Mouse (Mus musculus) neural tube, embryonic 10.5 days (tissue): ENCODE results near the gene Phpt1.
A peak's percentile ranks its signal among the peaks of the same experiment; 100 is the strongest.
"Not testable (repeated sequence)": the region's sequence is repeated elsewhere in the genome, so short reads cannot be mapped to it uniquely, and the experiment has no call there.

Experiments
- DNase-seq: peaks from one replicate; pipeline ENCODE4 v3.0.0-alpha.2; 2017; ENCODE audit warnings: low spot score; ENCODE audit errors: extremely low spot score

Phpt1 gene

DNA sequence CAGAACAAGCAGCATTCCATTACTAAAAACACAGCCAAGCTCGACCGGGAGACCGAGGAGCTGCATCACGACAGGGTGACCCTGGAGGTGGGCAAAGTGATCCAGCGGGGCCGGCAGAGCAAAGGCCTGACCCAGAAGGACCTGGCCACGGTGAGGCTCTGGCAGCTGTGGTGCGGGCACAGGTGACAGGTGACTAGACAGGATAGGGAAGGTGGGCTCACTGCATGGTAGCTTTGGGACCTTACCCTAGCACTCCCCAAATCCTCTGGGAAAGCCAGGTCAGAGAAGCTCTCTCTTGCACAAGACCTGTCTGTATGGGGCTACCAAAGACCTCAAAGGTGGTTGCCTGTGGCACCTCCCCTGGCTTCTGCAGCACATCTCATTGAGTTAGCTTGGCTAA is 14.5 kb downstream of the Phpt1 start:
- no peak for DNase-seq

DNA sequence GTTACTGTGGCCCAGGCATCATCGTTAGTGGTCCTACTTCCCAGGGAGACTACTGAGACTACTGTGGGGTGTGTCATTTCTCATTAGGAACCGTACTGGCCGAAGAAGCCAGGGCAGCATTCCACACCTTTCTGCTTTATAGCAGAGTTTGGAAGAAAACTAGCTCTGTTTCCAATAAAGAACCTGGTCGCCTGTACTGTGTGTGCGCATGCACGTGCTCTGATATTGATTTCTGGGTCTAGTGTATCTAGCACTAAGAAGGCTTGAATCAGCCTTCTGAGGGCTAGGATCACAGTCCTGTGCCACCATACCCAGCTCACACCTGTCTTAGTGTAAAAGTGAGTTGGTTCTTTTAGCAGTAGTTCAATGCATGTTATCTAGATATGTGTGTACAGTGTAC is 16.2 kb downstream of the Phpt1 start:
- no peak for DNase-seq

DNA sequence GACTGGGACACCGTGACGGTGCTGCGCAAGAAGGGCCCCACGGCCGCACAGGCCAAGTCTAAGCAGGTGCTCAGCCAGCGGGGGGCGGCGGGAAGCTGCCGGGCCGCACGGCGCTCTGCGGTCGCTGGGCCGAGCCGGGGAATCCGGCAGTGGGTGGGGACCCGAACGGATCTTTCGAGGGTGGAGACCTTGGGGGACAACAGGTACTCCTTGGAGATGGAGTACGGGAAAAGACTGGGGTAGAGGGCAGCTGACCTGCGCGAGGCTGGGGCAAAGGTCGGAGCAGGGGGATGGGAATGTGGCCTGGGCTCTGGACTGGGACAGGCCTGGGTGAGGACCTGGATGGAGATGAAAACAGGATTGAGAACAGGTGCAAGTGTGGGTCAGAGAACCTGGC is 17.1 kb downstream of the Phpt1 start:
- no peak for DNase-seq

DNA sequence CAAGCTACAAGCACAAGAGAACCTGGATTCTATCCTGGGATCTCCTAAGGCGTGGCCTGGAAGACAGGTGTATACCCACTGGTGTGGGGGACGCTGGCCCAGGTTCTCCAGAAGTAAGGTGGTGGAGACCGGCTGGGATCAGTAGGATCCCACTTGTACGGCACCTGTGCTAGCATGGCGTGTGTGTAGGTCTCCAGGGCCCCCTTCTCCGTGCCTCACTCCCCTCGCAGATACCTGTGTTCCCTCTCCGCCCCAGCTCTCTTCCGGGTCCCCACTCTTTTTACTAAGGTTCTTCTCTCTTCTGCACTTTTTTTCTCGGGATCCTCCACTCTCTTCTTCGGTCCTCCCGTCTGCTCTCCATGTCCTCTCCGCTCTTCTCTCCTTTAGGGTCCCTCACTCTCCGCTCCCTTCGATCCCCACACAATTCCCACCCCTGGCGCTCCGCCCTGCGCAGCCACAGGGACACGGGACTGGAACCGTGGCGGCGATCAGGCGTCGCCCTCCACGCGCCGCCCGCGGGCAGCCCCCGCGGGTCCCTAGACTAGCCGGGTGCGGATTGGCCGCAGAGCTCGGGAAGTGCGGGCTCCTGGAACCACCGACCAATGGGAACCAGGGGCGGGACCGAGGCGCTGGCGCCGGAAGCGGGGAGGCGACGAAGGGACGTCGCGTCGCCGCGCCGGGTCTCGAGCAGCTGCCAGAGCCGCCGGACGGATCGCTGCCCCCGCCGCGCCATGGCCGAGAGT is 17.6 kb downstream of the Phpt1 start, which contains the start of gene Edf1:
Edf1 (plus strand) TSS at position 627 of the 743 bp plus-strand sequence.
- DNase-seq = peak; percentile 92

DNA sequence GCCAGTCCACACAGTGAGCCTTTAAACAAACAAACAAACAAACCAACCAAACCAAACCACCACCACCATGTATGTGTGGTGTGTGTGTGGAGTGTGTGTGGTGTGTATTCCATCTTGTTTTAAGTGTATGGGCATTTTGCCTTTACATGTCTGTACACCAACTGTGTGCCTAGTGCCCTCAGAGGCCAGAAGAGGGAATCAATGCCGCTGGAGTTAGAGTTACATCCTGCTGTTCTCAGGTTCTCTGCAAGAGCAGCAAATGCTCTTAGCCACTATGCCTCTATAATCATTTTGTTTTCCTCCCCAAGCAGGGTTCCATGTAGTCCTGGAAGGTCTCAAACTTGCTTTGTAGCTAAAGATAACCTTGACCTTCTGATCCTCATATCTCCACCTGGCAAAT is 18.7 kb downstream of the Phpt1 start:
- DNase-seq = no peak

DNA sequence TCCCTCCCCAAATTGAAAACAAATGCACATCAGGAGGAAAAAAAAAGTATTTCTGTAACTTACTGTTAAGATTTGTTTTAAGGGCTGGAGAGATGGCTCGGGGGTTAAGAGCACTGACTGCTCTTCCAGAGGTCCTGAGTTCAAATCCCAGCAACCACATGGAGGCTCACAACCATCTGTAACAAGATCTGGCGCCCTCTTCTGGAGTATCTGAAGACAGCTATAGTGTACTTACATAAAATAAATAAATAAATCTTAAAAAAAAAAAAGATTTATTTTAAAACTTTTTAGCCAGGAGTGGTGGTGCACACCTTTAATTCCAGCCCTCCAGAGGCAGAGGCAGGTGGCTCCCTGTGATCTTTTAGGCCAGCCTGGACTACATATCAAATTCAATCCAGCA is 19.5 kb downstream of the Phpt1 start:
- not testable (repeated sequence) for DNase-seq

DNA sequence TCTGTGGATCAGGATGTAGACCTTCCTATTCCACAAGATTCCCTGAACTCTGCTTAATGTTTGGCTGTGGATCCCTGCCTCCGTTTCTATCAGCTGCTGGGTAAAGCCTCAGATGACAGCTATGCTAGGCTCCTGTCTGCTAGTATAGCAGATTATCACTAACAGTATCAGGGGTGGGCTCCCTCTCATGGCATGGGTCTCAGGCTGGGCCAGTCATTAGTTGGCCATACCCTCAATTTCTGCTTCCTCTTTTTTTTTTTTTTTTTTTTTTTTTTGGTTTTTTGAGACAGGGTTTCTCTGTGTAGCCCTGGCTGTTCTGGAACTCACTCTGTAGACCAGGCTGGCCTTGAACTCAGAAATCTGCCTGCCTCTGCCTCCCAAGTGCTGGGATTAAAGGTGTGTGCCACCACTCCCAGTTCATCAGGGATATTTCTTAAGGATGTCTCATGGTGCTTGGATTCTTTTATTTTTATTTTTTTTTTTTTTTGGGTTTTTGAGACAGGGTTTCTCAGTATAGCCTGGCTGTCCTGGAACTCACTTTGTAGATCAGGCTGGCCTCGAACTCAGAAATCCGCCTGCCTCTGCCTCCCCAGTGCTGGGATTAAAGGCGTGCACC is 21.7 kb downstream of the Phpt1 start:
- not testable (repeated sequence) for DNase-seq

DNA sequence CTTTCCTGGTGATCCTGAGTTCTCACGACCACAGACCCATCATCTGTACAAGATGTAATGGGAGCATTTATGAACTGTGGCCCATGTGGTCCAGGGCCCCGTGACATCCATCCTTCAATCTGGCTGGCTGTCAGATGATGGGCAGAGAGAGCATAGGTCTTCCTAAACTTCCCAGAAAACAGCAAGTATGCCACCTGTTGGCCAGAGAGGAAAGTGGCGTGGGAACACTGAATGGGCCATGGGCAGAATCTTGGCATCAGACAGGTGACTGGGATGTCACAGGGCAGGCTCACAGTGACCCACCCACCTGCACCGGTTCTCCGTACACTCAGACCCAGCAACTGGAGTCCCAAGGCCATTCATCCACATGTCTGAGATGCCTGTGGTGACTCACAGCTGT is 23.8 kb downstream of the Phpt1 start:
- DNase-seq = no peak

DNA sequence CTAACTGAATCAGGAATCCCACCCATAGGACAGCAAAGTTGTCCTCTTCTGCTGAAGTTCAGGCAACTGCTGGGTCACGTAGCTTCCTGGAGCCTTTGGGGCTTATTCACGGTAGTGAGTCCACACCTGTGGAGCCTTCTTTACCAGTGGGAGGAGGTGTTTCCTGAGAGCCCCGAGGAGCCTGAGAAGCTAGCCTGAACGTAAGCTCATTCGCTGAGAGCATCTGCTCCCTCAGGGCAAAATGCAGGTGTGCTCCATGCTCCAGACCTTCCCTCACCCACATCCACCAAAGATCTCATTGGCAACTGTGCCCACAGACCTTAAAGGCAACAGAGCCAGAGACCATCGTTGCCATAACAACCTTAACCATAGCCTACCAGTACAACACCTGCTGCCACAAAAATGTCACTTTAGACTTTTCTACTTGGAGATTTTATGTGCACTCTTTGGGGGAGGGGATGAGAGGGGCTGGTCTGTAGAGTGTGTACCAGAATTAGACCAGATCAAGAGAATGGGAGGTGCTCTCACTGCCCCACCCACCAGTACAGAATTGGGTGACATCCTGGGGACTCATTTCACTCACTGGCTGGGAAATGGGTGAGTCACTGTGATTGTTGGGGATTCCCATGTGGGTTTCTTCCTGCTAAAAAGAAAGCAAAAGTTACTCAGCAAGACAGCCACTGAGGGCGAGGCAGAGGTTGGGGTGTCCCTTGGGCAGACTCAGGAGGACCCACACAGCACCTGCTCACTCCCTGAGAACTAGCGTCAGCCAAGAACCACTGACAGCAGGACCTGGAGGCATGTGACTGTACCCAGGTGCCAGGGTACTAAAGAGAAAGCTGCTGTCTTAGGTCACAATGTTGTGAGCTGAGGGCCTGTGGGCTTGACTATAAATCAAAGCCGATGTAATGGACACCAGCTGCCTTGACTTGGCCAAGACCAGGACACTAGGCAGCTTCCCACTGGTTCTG is 25.7 kb downstream of the Phpt1 start:
- DNase-seq = no peak

DNA sequence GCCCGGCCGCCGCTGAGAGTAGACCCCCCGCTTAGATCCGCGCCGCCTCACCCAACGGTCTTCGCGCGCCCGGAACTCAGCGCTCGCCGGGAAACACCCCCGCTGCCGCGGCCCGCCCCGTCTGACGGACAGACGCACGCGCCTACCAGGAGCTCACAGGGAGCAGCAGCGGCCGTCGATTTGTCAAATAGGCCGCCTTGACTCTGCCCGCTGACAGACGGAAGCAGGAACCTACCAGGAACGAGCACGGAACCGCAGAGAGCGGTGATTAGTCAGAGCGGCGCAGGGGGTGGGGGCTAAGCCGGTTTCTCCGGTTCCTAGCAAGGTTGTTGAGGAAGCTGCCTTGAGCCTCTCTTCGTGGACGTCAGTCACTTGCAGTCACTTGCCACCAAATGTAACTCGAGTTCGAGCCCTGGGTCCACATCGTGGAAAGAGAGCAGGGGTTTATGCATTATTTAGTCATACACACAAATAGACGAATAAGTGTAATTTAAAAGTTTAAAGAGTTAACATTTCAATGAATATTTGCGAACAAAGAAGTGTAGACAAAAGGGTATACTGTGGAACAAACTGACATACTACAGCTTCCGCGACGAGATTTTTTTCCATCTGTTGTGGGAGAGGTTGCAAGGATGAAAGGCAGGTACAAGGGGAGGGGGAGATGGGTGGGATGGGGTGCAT is 28.1 kb downstream of the Phpt1 start, which contains the start of gene Traf2:
Traf2 (minus strand) TSS at position 130 of the 681 bp plus-strand sequence.
- DNase-seq = peak; percentile 96

DNA sequence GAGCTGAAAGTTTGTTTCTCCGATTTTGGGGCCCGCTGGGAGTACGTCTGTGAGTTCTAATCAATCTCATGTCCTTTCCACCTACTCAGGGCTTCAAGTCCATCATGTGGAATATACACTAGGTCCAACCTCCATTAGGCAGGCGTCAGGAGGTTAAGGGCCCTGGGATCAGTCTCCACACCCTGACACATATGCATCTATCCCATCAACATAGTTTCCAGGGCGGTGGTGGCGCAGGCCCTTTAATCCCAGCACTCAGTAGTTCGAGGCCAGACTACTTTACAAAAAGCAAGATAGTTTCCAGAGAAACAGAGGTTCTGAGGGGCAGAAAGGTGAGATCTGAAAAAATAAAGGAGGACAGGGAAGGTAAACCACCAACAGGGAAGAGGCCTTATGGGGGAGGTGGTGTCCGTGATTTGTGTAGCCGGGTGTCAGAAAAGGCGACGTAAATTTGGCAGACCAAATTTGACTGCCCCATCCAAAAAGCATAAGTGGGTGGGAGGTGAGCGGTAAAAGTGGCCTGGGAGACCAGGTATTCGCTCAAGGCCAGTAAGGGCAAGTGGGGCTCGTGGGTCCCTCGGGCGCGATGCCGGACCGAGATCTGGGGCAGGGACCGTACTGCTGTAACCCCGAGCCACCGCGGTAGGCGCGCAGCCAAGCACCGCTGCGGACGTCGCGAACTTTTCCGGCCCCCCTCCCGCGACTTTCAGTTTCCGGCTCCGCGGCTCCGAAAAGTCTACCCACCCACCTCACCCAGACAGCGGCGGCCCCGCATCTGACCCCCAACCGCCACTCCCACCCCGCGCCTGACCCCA is 28.8 kb downstream of the Phpt1 start:
- no peak for DNase-seq

DNA sequence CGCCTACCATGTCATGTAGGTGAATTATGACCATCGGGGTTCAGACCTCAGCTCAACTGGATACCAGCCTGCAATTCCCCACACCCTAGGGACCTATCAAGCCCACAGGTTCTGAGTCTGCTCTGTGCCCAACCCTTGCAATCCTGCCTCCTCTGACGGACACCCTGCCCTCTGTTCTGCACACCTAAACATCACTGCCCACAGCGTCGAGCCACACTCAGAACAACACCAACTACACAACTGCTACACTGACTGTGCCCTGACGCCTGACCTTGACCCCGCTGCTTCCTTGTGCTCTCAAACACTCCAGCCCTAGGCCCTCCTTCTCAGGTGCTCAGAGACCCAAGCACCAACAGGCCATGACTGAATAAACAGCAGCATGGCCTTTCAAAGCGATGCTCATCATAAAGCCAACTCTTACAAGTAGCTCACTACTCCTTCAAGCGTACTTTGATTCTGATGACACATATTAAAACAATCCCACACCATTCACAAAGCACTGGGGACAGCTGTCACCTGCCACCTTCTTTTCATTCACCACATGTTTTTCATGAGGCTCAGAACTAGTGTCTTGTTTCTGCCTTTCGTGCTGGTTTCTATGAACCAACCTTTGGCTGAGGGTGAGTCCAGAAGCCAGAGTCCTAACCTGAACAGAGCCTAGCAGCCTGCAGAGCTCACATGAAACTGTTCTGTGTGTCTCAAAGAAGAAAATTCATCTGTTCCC is 33.2 kb downstream of the Phpt1 start:
- DNase-seq = no peak

DNA sequence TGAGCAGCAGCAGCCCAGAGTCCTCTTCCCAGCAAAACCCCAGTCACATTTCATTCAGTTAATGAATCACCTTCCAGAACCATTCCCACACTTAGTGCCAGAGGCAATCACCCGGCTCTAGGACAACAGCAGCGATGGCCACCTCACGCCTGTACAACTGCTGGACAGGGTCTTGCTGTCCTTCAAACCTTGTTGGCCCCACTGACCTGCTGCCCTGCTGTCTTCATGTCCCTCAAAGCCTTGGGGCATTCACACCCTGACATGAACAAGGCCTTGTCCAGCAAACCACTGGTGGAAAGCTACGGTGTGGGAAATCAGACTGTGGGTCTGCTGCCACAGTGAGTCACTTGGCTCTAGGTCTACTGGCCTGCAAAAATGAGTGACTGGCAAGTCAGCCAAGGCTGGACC is 34.5 kb downstream of the Phpt1 start:
- DNase-seq = no peak

DNA sequence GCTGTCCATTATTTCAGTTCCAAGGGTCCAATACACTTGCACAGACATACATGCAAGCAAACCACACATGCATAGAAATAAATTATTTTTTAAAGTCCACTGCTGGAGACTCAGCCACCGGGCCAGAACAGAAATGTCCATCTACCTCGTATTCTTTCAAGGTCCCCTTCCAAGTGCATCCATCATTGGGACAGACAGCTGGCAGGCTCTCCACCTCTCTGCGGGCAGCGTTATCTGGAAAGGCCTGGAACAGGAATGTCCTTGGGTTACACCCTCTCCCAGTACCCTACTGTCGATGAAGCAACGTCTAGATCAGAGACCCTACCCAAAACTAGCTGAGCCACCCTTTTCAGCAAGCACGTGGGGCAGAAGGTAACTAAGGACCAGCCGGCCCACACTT is 38.5 kb downstream of the Phpt1 start:
- no peak for DNase-seq

DNA sequence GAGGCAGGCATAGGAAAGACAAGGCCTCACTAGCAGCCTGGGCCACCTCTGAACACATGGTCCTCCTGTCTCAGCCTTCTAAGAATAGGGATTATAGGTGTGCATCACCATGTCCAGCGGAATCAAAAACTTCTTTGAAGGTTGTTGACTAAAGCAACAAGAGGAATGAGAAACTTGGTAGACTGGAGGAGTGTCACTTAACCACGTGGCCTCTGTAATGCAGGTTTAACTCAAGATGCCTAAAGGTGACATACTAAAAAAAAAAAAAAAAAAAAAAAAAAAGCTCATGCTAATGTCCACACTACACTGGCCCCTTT is 40.2 kb downstream of the Phpt1 start:
- DNase-seq = no peak

DNA sequence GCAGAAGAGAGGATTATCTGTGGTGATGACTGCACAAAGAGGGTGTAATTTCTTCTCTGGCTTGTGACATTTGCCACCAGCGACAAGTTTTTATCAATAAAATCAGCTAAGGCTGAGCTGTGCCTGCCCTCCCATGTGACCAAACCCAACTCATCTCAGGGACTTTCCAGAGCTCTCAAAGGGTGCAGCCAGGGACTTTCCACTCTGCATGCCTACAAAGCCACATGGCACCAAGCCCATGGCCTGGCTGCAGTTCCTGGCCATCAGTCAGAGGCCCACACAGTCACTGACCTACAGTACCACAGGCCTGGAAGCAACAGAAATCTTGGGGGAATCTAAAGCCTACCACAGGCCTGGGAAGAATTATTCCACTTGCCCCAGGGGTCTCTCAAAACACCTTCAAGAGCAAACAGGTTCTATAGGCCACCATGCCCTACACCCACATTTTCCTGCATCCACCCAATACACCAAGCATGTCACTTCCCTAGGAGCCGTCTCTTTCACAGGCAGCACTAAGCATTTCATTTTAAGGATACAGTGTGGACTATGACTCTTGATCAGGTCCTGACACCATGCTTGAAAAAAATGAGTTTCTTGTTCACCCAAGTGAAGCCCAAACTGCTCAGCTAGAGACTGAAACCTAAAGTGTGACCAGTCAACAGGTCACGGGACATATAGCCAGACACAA is 40.7 kb downstream of the Phpt1 start:
- DNase-seq = no peak

DNA sequence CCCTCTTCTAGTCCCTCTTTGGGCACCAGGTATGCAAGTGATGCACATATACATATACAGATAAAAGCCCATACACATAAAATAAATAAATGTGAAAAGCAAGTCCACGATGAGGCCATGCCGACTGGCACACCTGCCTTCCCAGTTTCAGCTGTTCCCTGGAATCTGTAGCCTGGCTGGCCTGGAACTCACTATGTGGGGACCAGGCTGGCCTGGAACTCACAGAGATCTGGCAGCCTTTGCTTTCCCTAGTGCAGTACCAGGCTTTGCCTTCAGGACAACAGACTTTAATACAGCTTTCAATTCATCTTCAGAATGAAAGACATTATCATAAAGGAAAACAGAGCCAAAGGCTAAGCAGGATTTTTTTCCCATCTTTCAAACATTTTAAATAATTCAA is 41.3 kb downstream of the Phpt1 start:
- DNase-seq = no peak

DNA sequence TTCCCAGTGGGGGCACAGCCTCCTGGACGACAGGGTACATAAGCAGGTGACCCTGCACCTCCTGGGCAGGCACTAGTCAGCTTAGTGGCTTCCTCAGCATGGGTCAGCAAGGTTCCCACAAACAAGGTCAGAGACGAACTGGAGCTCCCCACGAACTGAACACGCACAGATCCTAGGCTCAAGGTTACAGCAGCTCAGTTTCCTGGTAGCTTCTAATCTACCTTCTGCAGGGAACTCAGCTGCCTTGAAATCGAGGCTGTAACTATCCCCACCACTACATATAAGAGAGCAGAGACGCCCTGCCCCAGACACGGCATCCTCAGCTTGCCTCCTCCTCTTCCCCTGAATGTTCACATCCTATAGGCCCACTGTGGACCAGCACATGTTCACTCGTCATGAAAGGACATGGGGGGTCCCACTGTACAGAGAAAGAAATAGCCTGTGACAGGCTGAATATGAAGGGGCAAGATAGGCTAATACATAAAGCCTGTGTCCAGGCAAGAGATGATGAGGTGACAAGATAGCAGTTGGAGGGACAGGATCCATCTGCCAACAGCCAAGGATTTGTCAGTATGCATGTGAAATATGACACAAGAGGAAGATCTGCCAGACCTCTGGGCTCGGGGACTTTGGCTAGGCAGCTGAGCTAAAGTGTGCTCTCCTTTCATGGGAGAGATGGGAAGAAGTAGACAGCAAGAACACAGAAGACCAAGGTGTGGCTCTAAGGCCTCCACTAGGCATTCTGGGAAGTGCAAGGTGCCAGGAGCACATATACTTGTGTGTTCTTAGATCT is 48.3 kb downstream of the Phpt1 start:
- DNase-seq = no peak
